Mouse (Mus musculus) adipose tissue, adult 10 weeks (tissue): ENCODE measurements around the gene Uggt1. TPM values are rescaled to one million over a fixed set of nuclear protein-coding genes. Genes with fewer than 3 reads are reported as not detected.

ENCODE experiments used
- polyA plus RNA-seq: library from polyadenylated mRNA; stranded (reverse); fragments of 350-450 nt; fragmentation: Illumina TruSeq; extraction: RNeasy Lipid Tissue Mini Kit (QIAGEN cat#74804); gene quantifications from one replicate; pipeline ENCODE4 v1.2.3, GENCODE M21; 2014; ENCODE audit warnings: low read depth, low replicate concordance

Uggt1 gene
- 62.5 TPM for polyA plus RNA-seq

DNA sequence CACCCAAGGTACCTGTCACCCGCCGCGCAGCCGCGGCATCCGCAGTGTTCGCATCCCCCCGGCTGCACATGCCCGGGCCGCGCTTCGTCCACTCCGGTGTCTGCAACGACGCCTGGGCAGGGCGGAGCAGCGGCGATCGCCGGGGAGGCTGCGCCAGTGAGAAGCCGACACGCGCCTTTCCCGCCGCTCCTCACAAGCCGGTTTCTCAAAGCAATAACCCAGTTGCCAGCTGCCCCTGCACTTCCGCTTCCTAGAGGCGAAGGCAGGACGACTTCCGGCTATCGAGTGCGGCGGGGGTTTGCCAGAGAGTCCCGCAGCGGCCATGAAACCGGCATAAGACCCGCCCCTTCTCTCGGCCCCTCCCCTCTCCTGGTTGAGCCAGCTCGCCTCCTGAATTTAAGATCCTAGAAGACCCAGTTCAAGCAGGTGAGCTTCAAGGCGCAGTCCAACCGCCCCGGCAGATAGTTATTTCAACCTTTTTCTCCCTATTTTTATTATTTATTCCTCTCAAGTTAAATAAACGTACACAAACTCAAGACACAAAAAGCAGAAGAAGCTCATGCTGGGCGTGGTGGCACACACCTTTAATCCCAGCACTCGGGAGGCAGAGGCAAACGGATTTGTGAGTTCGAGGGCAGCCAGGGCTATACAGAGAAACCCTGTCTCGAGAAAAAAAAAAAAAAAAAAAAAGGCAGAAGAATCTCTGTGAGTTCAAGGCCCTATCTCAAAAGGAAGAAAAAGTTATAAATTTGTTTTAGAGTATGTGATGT lies at the start of gene Uggt1:
Gene Uggt1, minus strand, starts transcription at position 663 of the 770 bp plus-strand sequence.

DNA sequence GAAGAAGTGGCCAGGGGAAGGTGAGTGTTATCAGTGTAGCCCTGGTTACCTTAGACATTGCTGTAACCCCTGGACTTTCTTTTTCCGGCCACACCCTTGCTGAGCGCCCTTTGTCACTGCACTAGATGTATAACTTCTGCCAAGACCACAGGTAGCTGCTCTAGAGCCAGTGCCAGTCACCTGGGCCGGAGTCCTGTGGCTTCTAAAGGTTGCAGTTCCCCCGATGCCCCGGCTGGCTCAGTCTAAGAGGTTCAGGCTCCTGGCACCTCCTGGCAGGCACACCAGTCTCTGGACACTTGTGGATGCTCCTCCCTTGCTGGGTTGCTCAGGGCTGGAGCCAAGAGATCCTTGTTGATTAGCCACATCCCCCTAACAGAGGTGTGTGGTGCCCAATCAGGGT lies 29.9 kb upstream of the Uggt1 start, which contains the start of gene Neurl3:
Gene Neurl3, minus strand, starts transcription at position 225 of the 400 bp plus-strand sequence.

Other genes starting within 250 kb of the Uggt1 start
- gene Hs6st1, start 176.3 kb downstream of the Uggt1 start, polyA plus RNA-seq: 48.9 TPM
- gene Neurl3, start 30.0 kb upstream of the Uggt1 start, polyA plus RNA-seq: 10.3 TPM
- 8.6 TPM for gene Arid5a, start 63.0 kb upstream of the Uggt1 start, polyA plus RNA-seq
- 41.1 TPM for gene Kansl3, start 124.5 kb upstream of the Uggt1 start, polyA plus RNA-seq
- 0.52 TPM for gene Fer1l5, start 127.6 kb upstream of the Uggt1 start, polyA plus RNA-seq
- 29.3 TPM for gene Lman2l, start 200.6 kb upstream of the Uggt1 start, polyA plus RNA-seq
- gene Cnnm4, start 226.9 kb upstream of the Uggt1 start, polyA plus RNA-seq: 5.2 TPM